Mouse (Mus musculus) spleen, embryonic (tissue): Measurements from ENCODE around the gene Shisal2b.

Experiments
- CTCF ChIA-PET: fragments of 350-600 bp; sonication (Branson Sonifier 250); formaldehyde crosslinking; loops from one replicate; lab custom pipeline; 2022; lab: Charles Lee

Shisal2b gene

DNA sequence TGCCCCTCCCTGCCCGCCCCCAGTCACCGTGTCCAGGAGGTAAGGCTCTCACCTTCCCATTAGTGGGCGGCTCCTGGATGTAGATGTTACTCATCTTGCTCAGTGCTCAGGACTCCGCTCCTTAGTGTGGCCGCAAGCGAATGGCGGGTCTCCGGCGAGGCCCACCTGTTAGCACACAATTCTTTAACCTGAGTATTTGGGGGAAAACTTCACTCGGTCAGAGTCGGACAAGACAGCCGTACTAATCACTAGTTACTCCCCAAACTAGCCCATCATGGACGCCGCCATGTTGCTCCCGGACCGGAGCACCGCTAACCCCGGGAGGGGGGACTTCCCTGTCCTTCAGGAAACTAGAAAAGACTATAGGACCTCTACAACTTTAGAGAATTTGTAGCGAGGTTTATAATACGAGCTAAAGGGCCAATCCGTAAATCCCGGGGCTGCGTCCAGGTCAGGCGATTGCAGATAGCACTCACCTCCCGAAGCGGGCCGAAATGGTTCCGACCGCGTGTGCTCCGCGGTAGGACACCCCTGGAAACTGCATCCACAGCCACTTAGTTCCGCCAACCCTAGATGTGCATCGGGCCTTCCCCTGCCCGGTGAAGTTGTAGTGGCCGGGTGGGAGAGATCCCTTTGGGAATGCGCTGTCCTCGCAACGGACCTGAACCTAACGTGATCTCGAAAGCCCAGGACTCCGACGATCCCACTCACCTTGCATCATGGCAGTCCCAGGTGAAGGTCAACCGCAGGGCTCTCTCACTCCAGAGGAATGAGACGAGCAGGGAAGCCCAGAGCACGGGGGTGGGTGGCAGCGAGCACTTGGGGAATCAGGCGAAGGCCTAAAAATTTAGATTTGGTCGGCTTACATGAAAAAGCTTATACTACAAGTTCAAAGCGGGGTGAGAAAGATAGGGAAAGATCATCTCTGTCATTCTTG lies 46.8 kb downstream of the Shisal2b start, which contains the start of gene Cwc27:
Cwc27 (minus strand) TSS at position 508 of the 937 bp plus-strand sequence.
- CTCF ChIA-PET: no interaction called here

DNA sequence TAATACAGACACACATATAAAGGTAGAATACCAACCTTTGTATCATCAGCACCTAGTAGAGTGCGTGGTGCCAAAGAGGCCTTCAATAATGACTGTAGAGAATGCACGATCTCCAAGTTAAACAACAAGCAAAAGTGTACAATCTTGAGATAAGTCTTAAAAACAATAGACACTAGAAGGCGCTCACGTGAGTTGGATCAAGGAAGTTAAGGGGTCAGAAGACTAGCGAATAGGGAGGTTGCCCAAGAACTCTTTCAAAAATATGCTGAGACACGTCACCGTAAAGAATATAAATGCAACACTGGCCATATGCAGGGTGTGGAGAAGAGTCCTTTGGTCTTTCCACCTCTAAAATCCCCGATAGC lies 47.4 kb downstream of the Shisal2b start:
- CTCF ChIA-PET: no interaction called here

DNA sequence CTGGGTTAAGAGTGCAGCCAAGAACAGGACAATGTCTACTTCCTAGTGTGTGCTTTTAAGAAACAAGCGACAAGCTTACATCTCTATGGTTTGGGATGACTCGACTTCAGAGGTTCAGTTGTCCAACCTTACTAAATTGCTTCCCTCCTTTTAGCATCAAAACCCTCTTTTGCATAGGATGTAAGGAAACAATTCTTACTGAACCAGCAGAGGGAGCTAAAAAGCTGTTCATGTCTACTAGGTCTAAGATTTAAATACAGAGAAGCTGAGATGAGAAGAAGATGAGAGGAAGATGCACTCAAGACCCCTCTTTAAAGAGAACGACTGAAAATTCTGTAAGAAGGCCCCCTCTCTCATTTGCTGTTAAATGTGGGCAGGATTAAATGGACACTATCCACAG lies 58.0 kb downstream of the Shisal2b start:
- CTCF ChIA-PET: no interaction called here

DNA sequence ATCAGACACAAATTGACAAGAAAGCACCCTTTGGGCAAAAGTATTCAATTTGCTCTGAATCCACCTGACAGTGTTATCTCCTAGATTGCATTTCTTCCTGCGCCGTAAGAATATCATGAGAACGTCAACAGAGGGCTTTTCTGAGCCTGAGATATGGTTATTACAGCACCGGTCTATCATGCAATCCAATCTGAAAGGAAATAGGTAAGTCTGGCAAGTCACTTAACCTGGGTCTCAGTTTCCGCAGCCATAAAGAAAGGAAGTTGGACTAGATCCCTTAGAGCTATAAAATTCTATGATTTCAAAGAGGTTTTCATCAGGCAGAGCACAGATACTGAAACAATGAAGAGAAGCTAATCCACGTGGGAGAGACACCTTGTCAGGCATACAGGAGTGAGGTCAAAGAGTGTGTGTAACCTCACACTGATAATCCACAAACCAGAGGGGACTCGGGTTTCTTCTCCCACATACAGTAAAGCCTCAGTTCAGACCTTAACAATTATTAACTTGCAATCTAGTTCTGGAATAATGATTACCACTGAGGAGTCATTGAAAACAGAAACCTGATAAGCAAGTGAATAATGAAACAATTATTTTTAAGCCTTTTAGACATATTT lies 64.0 kb downstream of the Shisal2b start:
- CTCF ChIA-PET: no interaction called here

DNA sequence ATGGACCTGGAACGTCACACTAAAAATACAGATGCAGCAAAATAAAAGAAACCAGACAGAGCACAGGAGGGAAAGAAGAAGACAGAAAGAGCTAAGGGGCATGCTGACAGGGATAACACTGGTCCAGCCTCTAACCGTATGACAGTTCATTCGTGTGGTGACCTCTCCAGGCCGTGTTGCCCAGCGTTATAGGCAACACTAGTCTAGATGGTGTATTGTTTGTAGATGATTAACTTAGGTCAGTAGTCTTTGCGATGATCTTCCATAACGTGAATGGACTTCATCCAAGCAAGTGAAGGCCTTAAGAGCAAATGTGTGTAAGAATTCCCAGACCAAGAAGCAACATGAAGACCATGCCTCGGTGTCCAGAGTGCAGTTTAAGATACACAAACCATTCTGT lies 64.6 kb downstream of the Shisal2b start:
- CTCF ChIA-PET: no interaction called here
